Mouse (Mus musculus) megakaryocyte, embryonic 14.5 days (primary cell): ENCODE results near the gene Slc25a13. TPM values are rescaled to one million over a fixed set of nuclear protein-coding genes. Genes with fewer than 3 reads are reported as not detected.

Source experiments
- H3K27me3 ChIP-seq: replicated peaks from 2 replicates; pipeline ENCODE3; 2012; ENCODE audit warnings: inconsistent platforms
- H3K36me3 ChIP-seq: replicated peaks from 2 replicates; pipeline ENCODE3; 2012; ENCODE audit warnings: low read length, inconsistent platforms, mixed read lengths
- H3K4me1 ChIP-seq: 2 replicates; pipeline ENCODE4 v1.6.1; 2012; ENCODE audit warnings: inconsistent platforms
- H3K4me3 ChIP-seq: replicated peaks from 2 replicates; pipeline ENCODE3; 2012; ENCODE audit warnings: moderate library complexity, mild to moderate bottlenecking, inconsistent platforms
- H3K9me3 ChIP-seq: 2 replicates; pipeline ENCODE4 v1.6.1; 2012; ENCODE audit warnings: inconsistent platforms
- FLI1 ChIP-seq: IDR thresholded peaks from 2 replicates; pipeline ENCODE4 v1.6.1; 2012; ENCODE audit warnings: low read length, inconsistent platforms, mixed read lengths
- GATA1 ChIP-seq: IDR thresholded peaks from 3 replicates; pipeline ENCODE4 v1.6.1; 2012; ENCODE audit warnings: mixed read lengths, low read length, inconsistent platforms, borderline replicate concordance
- polyA plus RNA-seq: library from polyadenylated mRNA; stranded (reverse); fragments of >175 nt; gene quantifications from 2 replicates; pipeline ENCODE4 v1.2.3, GENCODE M21; 2012; ENCODE audit warnings: low replicate concordance; ENCODE audit not compliant: insufficient read depth

The Slc25a13 gene
- polyA plus RNA-seq, 1 experiment, result 0.17 TPM

- Histone ChIP-seq H3K9me3 (0 out of 2 replicates have a peak, but pooled peaks cover 6% of the 10 kb centered on the region), H3K27me3 (peaks cover 1% of the 10 kb centered on the region), H3K4me3 (no peak overlapping the region), H3K36me3 (peaks cover 2% of the 10 kb centered on the region), H3K4me1 (peaks cover 9% of the 10 kb centered on the region)
- TF ChIP-seq FLI1, result no peak
- no peak for TF ChIP-seq GATA1
Measured at GRCm38 (mm10) chr6:6175350-6175971, 41.5 kb downstream of the Slc25a13 start.

DNA sequence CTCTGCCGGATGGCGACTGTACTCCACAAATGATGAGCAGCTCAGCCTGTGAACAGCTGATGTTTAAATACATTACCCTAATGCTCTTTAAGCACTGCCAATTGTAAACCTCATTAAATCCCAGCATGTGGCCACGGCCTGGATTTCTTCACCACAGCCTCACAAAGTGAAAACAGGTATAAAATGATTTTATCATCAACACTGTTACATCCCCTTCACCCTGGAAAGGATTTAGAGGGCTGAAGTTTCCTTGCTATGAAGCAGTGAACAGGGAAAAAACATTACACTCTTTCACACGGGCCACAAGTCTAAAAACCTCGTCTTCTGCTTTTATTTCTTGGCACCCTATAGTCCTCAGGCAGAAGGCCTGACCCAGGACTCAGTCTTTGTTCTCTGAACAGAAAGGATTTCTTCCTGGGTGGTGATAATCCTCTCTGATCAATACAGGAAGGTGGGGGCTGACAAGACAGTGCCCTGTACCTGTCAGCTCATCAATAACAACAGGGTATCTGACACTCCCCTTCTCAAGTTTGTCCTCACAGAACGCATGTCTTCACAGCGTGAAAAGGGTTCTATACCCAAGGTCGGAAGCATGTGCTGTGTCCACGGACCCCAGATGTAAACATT, 42.9 kb downstream of the Slc25a13 start:
- Histone ChIP-seq H3K36me3 (peaks cover 2% of the 10 kb centered on the region), H3K27me3 (peaks cover 3% of the 10 kb centered on the region), H3K9me3 (0 out of 2 replicates have a peak, but pooled peaks cover 6% of the 10 kb centered on the region), H3K4me3 (no peak overlapping the region), H3K4me1 (peaks cover 9% of the 10 kb centered on the region)
- TF ChIP-seq GATA1 (no peak), FLI1 (no peak)

- no peak for TF ChIP-seq GATA1
- no peak for TF ChIP-seq FLI1
- Histone ChIP-seq H3K9me3 (0 out of 2 replicates have a peak, but pooled peaks cover 6% of the 10 kb centered on the region), H3K4me3 (no peak overlapping the region), H3K36me3 (no peaks in the 10 kb centered on the region), H3K27me3 (peaks cover 4% of the 10 kb centered on the region), H3K4me1 (peaks cover 9% of the 10 kb centered on the region)
Measured at GRCm38 (mm10) chr6:6173166-6173934, 43.6 kb downstream of the Slc25a13 start.

DNA sequence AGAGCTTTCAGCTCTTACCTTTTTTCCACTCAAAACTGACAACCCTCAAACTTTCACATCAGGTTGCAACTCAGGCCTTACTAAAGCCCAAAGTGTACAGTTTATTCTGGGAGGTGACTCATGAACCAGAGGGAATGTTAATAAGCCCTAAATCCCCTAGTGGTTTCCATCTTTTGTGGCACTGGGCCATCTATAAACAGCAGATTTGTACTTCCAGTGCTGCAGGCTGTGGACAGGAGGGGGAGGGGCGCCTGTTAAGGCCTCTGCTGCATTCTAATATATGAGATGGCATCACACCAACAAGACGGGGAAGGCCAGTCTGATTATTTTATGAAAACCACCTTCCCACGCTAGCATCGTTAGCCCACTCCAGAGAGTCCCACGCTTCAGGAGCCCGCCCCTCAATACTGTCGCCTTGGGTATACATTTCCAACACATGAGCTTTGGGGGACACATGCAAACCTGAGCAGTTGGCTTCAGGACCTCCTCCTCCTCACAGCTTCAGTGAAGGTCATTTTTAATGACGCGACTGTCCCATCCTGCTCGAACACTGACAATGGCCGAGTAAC, 48.3 kb downstream of the Slc25a13 start:
- TF ChIP-seq FLI1, result no peak
- no peak for TF ChIP-seq GATA1
- Histone ChIP-seq H3K4me1 (no peaks in the 10 kb centered on the region; the same call in 1 of the 2 replicates), H3K4me3 (no peak overlapping the region), H3K27me3 (peaks cover 11% of the 10 kb centered on the region), H3K9me3 (0 out of 2 replicates have a peak, but pooled peaks cover 6% of the 10 kb centered on the region), H3K36me3 (no peaks in the 10 kb centered on the region)

DNA sequence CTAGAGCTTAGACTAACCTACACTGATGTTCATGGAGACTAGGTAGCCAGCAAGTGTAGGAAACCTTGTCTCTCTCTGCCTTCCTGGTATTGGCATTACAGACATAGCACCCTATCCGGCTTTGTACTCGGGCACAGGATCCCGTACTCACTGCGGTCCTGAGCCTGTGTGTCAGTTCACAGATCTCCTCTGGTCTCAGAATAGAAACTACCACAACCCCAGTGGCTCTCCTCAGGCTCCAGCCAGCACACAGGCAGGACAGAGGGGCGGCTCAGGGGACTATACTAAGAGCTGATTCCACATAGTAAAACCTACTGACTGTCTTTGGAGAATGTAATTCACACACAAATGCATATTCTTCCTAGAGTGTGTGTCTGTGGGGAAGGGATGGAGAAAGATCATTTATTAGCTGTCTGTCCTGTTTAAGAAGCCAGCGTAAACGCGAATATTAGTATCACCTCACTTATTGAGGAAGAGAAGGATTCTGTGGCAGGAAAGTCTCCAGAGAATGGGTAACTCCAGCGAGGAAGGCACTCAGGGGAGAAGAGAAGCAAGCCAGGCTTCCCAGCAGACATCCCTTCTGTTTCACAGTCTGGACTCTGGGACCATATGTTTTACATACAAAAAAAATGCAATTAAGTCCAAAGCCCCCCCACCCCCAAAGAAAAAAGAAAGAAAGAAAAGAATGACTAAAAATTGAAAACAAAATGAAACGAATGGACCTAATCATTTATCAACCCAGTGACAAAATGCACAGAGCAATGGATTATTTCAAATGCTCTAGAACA, 49.4 kb downstream of the Slc25a13 start:
- no peak for TF ChIP-seq GATA1
- TF ChIP-seq FLI1, result no peak
- Histone ChIP-seq H3K9me3 (0 out of 2 replicates have a peak, but pooled peaks cover 6% of the 10 kb centered on the region), H3K27me3 (peaks cover 11% of the 10 kb centered on the region), H3K4me3 (no peak overlapping the region), H3K36me3 (no peaks in the 10 kb centered on the region), H3K4me1 (no peaks in the 10 kb centered on the region; the same call in 1 of the 2 replicates)

DNA sequence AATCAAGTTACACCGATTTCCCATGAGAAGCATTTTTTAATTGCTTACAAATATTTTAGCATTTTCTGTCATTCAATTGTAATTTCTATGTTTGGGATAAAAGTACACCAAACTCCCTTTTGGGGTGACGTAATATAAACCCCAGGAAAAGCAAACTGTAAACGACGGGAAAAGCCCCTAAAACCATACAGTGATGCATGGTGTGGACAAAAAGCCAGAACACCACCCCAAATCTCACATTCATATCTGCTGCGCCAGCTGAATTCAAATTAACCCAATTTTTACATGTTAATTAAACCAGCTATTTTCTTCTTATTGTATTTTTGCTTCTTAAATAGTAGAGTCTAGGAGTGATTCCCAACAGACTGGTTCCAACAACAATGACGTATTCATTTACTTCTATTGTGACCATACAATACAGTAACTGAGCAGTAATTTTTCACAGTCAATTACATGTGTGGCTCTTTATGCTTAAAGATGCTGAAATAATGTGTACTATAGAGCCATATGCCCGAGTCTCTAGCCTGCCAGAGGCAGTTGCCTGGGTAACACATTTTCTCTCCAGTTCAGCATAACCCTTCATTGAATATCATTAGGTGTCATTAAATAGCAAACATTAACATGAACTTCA, 53.9 kb downstream of the Slc25a13 start:
- peaks cover 15% of the 10 kb centered on the region for H3K27me3 ChIP-seq
- no peak for TF ChIP-seq GATA1
- TF ChIP-seq FLI1, result no peak
- H3K4me3 ChIP-seq, result no peak overlapping the region
- H3K36me3 ChIP-seq, result no peaks in the 10 kb centered on the region
- H3K9me3 ChIP-seq, result peaks cover under 1% of the 10 kb centered on the region
- peaks cover 9% of the 10 kb centered on the region for H3K4me1 ChIP-seq

GRCm38 (mm10) chr6:6162146-6162545, 54.8 kb downstream of the Slc25a13 start:
- peaks cover 15% of the 10 kb centered on the region for H3K27me3 ChIP-seq

DNA sequence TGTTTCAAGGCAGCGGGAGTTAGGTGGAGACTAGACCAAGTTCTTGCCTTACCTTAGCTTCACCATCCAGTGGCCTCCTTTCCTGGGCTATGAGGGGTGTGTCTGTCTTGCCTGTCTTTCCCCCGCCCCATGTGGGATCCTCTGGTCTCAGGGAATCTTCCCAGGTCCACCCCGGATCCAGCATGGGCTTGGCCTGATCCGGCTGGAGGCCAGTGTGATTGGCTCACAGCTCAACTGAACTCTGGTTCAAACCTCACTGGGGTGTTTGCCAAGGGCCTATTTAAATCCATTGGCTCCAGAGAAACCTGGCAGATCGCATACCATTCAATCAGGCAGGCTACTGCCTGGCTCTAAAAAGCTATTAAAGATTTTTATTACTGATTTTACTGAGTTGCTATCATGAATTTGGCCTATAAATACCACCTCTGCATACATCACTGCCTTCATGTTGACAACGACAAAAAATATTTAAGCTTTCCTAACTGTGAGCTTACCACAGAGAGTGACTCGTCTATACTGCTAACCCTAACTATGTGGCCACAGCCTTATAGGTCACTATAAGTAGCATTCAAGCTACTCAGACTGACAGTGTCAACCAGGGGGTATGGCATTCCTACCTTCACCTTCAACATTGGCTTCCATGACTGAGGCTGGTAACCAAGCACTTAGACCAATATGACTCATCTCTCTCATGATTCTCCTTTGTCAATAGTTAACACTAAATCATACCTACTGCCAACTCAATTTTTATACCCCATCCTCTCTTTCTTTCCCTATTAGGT, 56.1 kb downstream of the Slc25a13 start:
- Histone ChIP-seq H3K9me3 (peaks cover 10% of the 10 kb centered on the region), H3K4me3 (no peak overlapping the region), H3K4me1 (peaks cover 9% of the 10 kb centered on the region), H3K27me3 (peaks cover 13% of the 10 kb centered on the region), H3K36me3 (no peaks in the 10 kb centered on the region)
- TF ChIP-seq FLI1 (no peak), GATA1 (no peak)

More at GRCm38 (mm10) chr6:6162146-6162545, 54.8 kb downstream of the Slc25a13 start:
- Histone ChIP-seq H3K4me1 (peaks cover 9% of the 10 kb centered on the region), H3K36me3 (no peaks in the 10 kb centered on the region), H3K4me3 (no peak overlapping the region), H3K9me3 (peaks cover 9% of the 10 kb centered on the region)
- TF ChIP-seq FLI1, result no peak
- no peak for TF ChIP-seq GATA1
